Mouse (Mus musculus) heart, embryonic 13.5 days (tissue): ENCODE results near the gene Cdk7. TPM values are rescaled to one million over a fixed set of nuclear protein-coding genes. Genes with fewer than 3 reads are reported as not detected.
A peak's percentile ranks its signal among the peaks of the same experiment; 100 is the strongest.
"Not testable (repeated sequence)": the region's sequence is repeated elsewhere in the genome, so short reads cannot be mapped to it uniquely, and the experiment has no call there.

Experiments used
- ATAC-seq: fragments of 200-750 bp; cut with Nextera tagmentation; 2 replicates; pipeline ENCODE4 v1.8.0; 2017; ENCODE audit warnings: moderate TSS enrichment; ENCODE audit not compliant: insufficient number of reproducible peaks, low FRiP score, low TSS enrichment; ENCODE audit errors: extremely low read depth
- H3K27ac ChIP-seq: fragments of 300-500 bp; sonication (generic); replicated peaks from 2 replicates; pipeline ENCODE4 v1.5.1; 2015; ENCODE audit warnings: moderate library complexity, mild to moderate bottlenecking, inconsistent platforms
- H3K27me3 ChIP-seq: fragments of 300-500 bp; sonication (generic); replicated peaks from 2 replicates; pipeline ENCODE4 v1.6.1; 2015; ENCODE audit warnings: mild to moderate bottlenecking, inconsistent platforms
- H3K36me3 ChIP-seq: fragments of 300-500 bp; sonication (generic); 2 replicates; pipeline ENCODE4 v1.6.1; 2015; ENCODE audit warnings: mild to moderate bottlenecking, inconsistent platforms
- H3K4me1 ChIP-seq: fragments of 300-500 bp; sonication (generic); 2 replicates; pipeline ENCODE4 v1.6.1; 2015; ENCODE audit warnings: inconsistent platforms
- H3K4me2 ChIP-seq: fragments of 300-500 bp; sonication (generic); 2 replicates; pipeline ENCODE4 v1.6.1; 2015; ENCODE audit warnings: inconsistent platforms, mild to moderate bottlenecking, moderate library complexity
- H3K4me3 ChIP-seq: fragments of 300-500 bp; sonication (generic); 2 replicates; pipeline ENCODE4 v1.5.1; 2015; ENCODE audit warnings: moderate library complexity, mild to moderate bottlenecking, inconsistent platforms
- H3K9ac ChIP-seq: fragments of 300-500 bp; sonication (generic); 2 replicates; pipeline ENCODE4 v1.6.1; 2015; ENCODE audit warnings: inconsistent platforms, mild to moderate bottlenecking, moderate library complexity
- H3K9me3 ChIP-seq: fragments of 300-500 bp; sonication (generic); 2 replicates; pipeline ENCODE4 v1.6.1; 2016; ENCODE audit warnings: inconsistent platforms
- WGBS: fragments of 180-500 bp; shearing (Covaris S2); methylation state at CpG from one replicate; pipeline ENCODE4 v1.1.7; 2015; ENCODE audit warnings: mixed read lengths; 5-methylcytosine and 5-hydroxymethylcytosine counted together
- polyA plus RNA-seq: library from polyadenylated mRNA; unstranded; fragments of >200 nt; fragmentation: Nextera tagmentation; extraction: Ambion mirVana; gene quantifications from 2 replicates; pipeline ENCODE4 v1.2.1, GENCODE M21; 2015

Gene Cdk7
- polyA plus RNA-seq, 1 experiment from 2014 or later, result 64.1 TPM

GRCm38 (mm10) chr13:100748638-100749037 is 17.9 kb upstream of the Cdk7 start:
- no peaks in the 10 kb centered on the region for H3K27me3 ChIP-seq
- H3K9ac ChIP-seq, result no peak overlapping the region
- no peak for ATAC-seq
- no peak overlapping the region for H3K27ac ChIP-seq
- 44% methylated on average over 8 of the region's 8 CpGs for WGBS
- H3K9me3 ChIP-seq, result no peaks in the 10 kb centered on the region
- H3K4me2 ChIP-seq, result no peak overlapping the region
- H3K4me1 ChIP-seq, result peaks cover 5% of the 10 kb centered on the region
- H3K36me3 ChIP-seq, result no peaks in the 10 kb centered on the region
- H3K4me3 ChIP-seq, result no peak overlapping the region

GRCm38 (mm10) chr13:100746090-100746489 is 15.4 kb upstream of the Cdk7 start:
- Histone ChIP-seq H3K9me3 (no peaks in the 10 kb centered on the region), H3K27me3 (no peaks in the 10 kb centered on the region), H3K4me3 (no peak overlapping the region), H3K4me2 (no peak overlapping the region), H3K9ac (no peak overlapping the region), H3K4me1 (peaks cover 14% of the 10 kb centered on the region), H3K36me3 (0 out of 2 replicates have a peak, but pooled peaks cover 2% of the 10 kb centered on the region), H3K27ac (no peak overlapping the region)
- 84% methylated on average over 3 of the region's 3 CpGs for WGBS
- ATAC-seq, result no peak

GRCm38 (mm10) chr13:100744036-100744744 is 13.5 kb upstream of the Cdk7 start, which contains the start of gene Mrps36:
Gene Mrps36, minus strand, starts transcription at chr13:100744659.
- Histone ChIP-seq H3K9ac (peak within 1 kb of the TSS; percentile 89), H3K4me3 (peak within 1 kb of the TSS; percentile 65), H3K36me3 (peaks cover 16% of the 10 kb centered on the region), H3K4me1 (peaks cover 17% of the 10 kb centered on the region), H3K9me3 (no peaks in the 10 kb centered on the region), H3K4me2 (peak within 1 kb of the TSS; percentile 72), H3K27ac (peak within 1 kb of the TSS; percentile 96), H3K27me3 (no peaks in the 10 kb centered on the region)
- under 1% methylated on average over 52 of the region's 52 CpGs for WGBS
- peak; percentile 91 for ATAC-seq

- H3K4me1 ChIP-seq, result peaks cover 17% of the 10 kb centered on the region
- H3K27ac ChIP-seq, result peak overlapping the region; percentile 96
- H3K27me3 ChIP-seq, result no peaks in the 10 kb centered on the region
- peak overlapping the region; percentile 72 for H3K4me2 ChIP-seq
- WGBS, result 55% methylated on average over 11 of the region's 11 CpGs
- peaks cover 23% of the 10 kb centered on the region for H3K36me3 ChIP-seq
- no peaks in the 10 kb centered on the region for H3K9me3 ChIP-seq
- H3K9ac ChIP-seq, result peak overlapping the region; percentile 89
- H3K4me3 ChIP-seq, result peak overlapping the region; percentile 65
- ATAC-seq, result 0 out of 2 replicates have a peak, but pooled peaks have one; percentile 6
Observed at GRCm38 (mm10) chr13:100743346-100744035, 12.8 kb upstream of the Cdk7 start.

- ATAC-seq, result no peak
- Histone ChIP-seq H3K4me2 (peak overlapping the region; percentile 72), H3K9ac (peak overlapping the region; percentile 15; the same call in 1 of the 2 replicates), H3K27me3 (no peaks in the 10 kb centered on the region), H3K27ac (no peak overlapping the region), H3K36me3 (peaks cover 29% of the 10 kb centered on the region), H3K9me3 (no peaks in the 10 kb centered on the region), H3K4me1 (peaks cover 17% of the 10 kb centered on the region), H3K4me3 (peak overlapping the region; percentile 65; the same call in 1 of the 2 replicates)
- 79% methylated on average over 5 of the region's 5 CpGs for WGBS
Observed at GRCm38 (mm10) chr13:100742831-100743230, 12.1 kb upstream of the Cdk7 start.

GRCm38 (mm10) chr13:100732756-100733155 is 2.0 kb upstream of the Cdk7 start:
- H3K9ac ChIP-seq, result no peak overlapping the region
- H3K9me3 ChIP-seq, result no peaks in the 10 kb centered on the region
- H3K27ac ChIP-seq, result no peak overlapping the region
- no peak for ATAC-seq
- no peak overlapping the region for H3K4me3 ChIP-seq
- 87% methylated on average over 2 of the region's 2 CpGs for WGBS
- H3K27me3 ChIP-seq, result no peaks in the 10 kb centered on the region
- no peak overlapping the region for H3K4me2 ChIP-seq
- peaks cover 38% of the 10 kb centered on the region for H3K36me3 ChIP-seq
- peaks cover 20% of the 10 kb centered on the region for H3K4me1 ChIP-seq

- Histone ChIP-seq H3K4me2 (peak overlapping the region; percentile 69), H3K36me3 (peaks cover 44% of the 10 kb centered on the region), H3K27ac (peak overlapping the region; percentile 98; the same call in 1 of the 2 replicates), H3K4me1 (peaks cover 26% of the 10 kb centered on the region), H3K4me3 (peak overlapping the region; percentile 75)
- not testable (repeated sequence) for H3K27me3 ChIP-seq, H3K9ac ChIP-seq, H3K9me3 ChIP-seq, ATAC-seq
- WGBS, result 89% methylated on average over 6 of the region's 6 CpGs
Observed at GRCm38 (mm10) chr13:100731462-100732046, 815 bp upstream of the Cdk7 start.

GRCm38 (mm10) chr13:100730153-100730860 is 432 bp downstream of the Cdk7 start:
- H3K9ac ChIP-seq, result peak overlapping the region; percentile 94
- H3K27me3 ChIP-seq, result no peaks in the 10 kb centered on the region
- no peaks in the 10 kb centered on the region for H3K9me3 ChIP-seq
- WGBS, result under 1% methylated on average over 30 of the region's 30 CpGs
- ATAC-seq, result no peak; the same call in 1 of the 2 replicates
- peak overlapping the region; percentile 98 for H3K27ac ChIP-seq
- H3K4me1 ChIP-seq, result peaks cover 36% of the 10 kb centered on the region
- peaks cover 41% of the 10 kb centered on the region for H3K36me3 ChIP-seq
- H3K4me3 ChIP-seq, result peak overlapping the region; percentile 75
- peak overlapping the region; percentile 69 for H3K4me2 ChIP-seq

GRCm38 (mm10) chr13:100728530-100728929 is 2.2 kb downstream of the Cdk7 start:
- H3K27me3 ChIP-seq, H3K9me3 ChIP-seq, H3K4me3 ChIP-seq, ATAC-seq: not testable (repeated sequence)
- peaks cover 41% of the 10 kb centered on the region for H3K36me3 ChIP-seq
- peak overlapping the region; percentile 69 for H3K4me2 ChIP-seq
- peak overlapping the region; percentile 94; the same call in 1 of the 2 replicates for H3K9ac ChIP-seq
- peak overlapping the region; percentile 2; the same call in 1 of the 2 replicates for H3K27ac ChIP-seq
- H3K4me1 ChIP-seq, result peaks cover 51% of the 10 kb centered on the region
- WGBS, result 87% methylated on average over 4 of the region's 4 CpGs

GRCm38 (mm10) chr13:100728086-100728485 is 2.7 kb downstream of the Cdk7 start:
- peak overlapping the region; percentile 69 for H3K4me2 ChIP-seq
- H3K9ac ChIP-seq, result 0 out of 2 replicates have a peak overlapping the region, but pooled peaks have one; percentile 8
- 40% methylated on average over 5 of the region's 5 CpGs for WGBS
- peak overlapping the region; percentile 2 for H3K27ac ChIP-seq
- no peaks in the 10 kb centered on the region for H3K9me3 ChIP-seq
- H3K36me3 ChIP-seq, result peaks cover 44% of the 10 kb centered on the region
- no peak for ATAC-seq
- no peaks in the 10 kb centered on the region for H3K27me3 ChIP-seq
- H3K4me3 ChIP-seq, result no peak overlapping the region
- peaks cover 51% of the 10 kb centered on the region for H3K4me1 ChIP-seq
